Mouse (Mus musculus): ENCODE measurements around the gene Cnot10.
A peak's percentile ranks its signal among the peaks of the same experiment; 100 is the strongest.

The Cnot10 gene

DNA sequence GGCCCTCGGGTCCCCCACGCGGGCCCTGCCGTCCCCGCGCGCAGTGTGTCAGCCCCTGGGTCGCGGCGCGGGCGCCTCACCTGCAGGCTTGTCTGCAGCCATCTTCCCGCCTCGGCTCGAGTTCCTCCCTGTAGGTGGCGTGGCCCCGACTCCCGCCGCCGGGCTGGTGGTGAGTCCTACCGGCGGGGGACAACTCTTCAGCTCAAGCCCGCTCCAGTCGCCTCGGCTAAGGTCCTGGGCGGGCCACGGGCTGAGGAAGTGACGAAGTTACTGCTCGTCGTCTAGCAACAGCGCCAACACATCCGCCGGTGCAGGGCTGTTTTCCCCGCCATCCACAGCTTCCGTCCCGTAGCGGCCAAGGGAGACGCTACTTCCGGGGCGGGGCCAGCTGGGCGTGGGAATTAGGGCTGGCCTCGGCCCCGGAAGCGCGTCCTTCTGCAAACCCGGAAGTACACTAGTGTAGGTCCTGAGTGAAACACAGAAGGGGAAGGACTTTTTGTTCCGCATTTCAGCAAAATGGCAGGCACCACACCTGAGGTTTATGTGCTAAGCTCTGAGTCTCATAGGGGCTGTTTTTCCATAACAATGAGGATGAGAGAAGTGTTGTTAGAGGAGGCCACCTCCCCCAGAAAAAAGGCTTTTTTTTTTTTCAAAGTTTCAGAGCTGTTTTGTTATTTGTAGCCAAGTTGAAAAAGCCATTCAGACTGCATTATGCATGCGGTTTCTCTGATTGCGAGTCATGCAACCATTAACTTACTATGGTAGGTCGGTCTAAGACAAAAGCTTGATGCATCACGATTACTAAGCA, at the start of gene Cnot10:
Gene Cnot10 (minus strand): TSS at position 346 of the 808 bp plus-strand sequence.
- peak; percentile 94 to 95 for DNase-seq (ENCODE audit: low spot score in 2 of 2)

DNA sequence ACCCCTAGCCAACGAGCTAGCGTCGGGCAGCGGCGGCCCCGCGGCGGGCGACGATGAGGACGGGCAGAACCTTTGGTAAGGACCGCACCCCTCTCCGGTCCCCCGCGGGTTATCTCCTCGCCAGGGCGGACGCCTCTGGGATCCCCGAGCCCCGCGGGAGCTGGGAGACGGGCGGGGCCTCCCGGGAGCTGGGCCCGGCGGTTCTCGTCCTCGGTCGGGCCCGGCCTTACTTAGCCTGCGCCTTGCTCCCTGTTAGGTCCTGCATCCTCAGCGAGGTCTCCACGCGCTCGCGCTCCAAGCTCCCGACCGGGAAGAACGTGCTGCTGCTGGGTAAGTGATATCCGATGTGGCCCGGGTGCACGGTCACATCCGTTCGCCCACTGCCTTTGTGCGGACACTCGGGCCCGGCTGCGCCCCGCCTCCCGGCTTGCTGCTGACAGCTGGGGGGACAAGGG, 49.0 kb upstream of the Cnot10 start:
- DNase-seq (ENCODE audit: low spot score in 2 of 2), result peak in 1 of 2 experiments; percentile 26

DNA sequence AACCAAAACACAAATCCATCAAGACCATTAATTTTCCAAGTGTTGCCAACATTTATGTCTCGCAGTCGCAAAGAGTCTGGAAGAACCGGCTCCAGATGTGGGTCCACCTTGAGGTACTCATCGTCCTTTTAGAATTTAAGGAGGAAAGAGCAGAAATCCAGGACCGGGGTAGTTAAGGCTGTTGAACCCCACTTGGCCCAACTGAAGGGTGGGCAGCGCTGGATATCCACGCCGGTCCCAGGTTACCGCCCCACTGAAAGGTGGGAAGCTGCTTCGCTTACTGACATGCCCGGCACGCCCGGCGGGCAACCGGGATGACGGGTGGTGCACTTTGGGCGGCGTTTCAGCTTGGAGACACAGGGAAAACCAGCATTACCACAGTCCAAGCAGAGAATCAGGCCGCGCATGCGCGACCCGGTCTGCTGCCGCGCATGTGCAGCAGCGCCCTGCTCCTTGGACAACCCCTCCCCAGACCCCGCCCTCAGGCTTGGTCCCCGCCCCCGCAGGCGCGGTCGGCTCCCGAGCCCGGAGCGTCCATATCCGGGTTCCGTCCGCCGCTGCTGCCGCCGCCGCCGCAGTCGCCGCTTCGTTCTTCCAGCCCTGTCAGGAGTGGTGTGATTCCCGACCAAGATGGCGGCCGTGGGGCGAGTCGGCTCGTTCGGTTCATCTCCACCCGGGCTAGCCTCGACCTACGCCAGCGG, 48.4 kb upstream of the Cnot10 start, which contains the start of gene Dync1li1:
Gene Dync1li1 (plus strand): TSS at position 539 of the 701 bp plus-strand sequence.
- DNase-seq (ENCODE audit: low spot score in 2 of 2), result peak; percentile 95 to 97

DNA sequence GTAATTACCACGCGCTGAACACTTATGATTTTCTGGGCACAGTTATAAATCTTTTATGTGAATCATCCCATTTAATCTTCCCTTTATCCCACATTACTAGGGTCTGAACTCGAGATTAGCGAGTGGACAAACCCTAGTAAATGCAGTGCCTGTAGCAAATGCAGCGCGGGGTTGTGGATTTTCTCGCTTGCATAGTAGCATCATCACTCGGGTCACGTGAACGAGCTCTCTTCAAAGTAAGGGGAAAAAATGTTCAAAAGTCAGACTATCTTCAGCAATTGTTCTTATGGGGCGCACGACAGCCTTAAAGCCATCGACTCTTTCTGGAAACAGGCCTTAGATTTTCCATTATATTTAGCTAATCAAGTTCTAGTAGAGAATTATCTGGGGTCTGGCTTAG, 47.7 kb upstream of the Cnot10 start:
- DNase-seq (ENCODE audit: low spot score in 2 of 2), result no peak

DNA sequence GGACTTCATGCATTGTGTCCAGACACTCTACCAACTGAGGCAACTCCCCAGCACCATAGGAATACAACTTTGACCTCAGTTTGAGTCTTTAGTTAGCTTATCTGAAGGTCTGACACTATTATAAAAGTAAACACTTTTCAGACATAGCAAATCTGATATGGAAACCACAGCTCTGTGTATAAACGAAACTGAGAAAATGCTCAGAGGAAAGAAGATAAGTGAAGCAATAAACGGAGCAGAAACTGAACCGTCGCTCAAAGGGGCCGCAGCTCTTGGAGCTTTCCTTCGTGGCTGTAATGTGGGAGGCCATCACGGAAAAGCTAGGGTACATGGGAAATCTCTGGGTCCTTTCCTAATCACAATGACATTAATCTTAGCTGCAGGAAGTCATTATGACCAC, 46.3 kb upstream of the Cnot10 start:
- no peak for DNase-seq (ENCODE audit: low spot score in 2 of 2)

DNA sequence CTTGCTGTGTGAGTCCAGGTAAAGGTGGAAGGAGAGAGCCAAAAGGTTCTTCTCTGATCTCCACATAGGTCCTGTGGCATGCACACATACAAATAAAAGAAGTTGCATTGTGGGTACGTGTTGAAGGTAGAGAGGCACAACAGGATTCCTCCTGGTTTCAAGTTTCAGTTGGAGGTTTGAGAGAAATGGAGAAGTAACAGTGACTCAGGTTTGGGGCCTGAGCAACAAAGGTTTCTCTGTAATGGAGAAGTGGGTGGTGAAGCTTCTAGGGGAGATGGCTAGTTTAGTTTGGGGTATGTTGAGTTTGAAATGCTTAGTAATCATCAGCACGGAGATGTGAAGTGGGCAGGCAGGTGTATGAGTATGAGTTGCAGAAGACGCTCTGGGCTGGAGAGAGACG, 42.2 kb upstream of the Cnot10 start:
- DNase-seq (ENCODE audit: low spot score in 2 of 2), result no peak

DNA sequence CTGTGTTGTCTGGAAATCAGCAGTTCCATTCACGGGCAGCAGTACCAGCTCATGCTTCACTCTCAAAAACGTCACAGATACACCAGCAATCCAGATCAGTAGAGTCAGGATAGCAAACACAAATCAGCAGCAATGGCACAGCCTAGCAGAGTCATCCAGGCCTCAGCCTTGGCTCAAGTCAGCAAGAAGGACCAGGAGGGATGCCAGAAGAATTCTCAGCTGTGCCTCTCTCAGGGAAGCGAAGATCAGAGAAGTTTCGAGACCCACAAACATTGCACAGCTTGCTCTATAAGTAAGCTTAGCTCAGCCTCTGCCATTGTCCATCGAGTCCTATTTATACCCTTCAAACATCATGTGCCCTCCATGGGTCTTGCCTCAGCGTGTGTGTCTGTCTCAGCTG, 40.5 kb upstream of the Cnot10 start:
- DNase-seq (ENCODE audit: low spot score in 2 of 2), result no peak

DNA sequence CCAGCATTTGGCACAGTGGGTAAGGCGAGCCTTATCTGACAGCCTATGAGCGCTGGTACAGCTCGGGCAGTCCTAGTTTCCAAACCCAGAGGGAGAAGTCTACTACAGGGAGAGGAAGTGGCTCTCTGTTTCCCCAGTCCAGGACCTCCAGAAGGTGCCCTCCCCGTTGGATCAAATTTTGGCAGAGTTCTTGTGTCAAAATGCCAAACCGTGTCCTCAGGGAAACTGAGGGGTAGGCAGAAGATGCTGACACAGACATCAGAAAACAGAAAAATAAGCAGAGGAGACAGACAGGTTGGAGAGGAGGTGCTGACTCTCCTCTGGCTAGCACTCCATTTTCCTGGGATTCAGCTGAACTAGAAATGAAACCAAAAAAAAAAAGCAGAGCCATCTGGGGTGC, 40.0 kb upstream of the Cnot10 start:
- DNase-seq (ENCODE audit: low spot score in 2 of 2), result no peak

DNA sequence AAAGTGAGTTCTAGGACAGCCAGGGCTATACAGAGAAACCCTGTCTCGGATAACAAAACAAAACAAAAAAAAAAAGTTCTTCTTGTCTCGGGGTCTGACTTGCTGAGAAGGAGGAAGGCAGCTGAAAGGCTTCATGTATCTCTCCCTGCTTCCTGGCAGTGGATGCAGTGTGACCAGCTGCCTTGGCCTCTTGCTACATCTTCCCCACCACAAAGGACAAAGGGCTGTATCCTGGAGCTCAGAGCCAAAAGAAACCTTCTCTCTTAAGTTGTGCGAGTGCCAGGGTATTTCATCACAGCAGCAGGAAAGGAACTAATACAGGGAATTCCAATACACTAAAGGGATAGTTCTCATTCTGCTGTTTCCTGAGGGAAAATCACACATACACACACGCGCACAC, 38.6 kb upstream of the Cnot10 start:
- no peak for DNase-seq (ENCODE audit: low spot score in 2 of 2)

DNA sequence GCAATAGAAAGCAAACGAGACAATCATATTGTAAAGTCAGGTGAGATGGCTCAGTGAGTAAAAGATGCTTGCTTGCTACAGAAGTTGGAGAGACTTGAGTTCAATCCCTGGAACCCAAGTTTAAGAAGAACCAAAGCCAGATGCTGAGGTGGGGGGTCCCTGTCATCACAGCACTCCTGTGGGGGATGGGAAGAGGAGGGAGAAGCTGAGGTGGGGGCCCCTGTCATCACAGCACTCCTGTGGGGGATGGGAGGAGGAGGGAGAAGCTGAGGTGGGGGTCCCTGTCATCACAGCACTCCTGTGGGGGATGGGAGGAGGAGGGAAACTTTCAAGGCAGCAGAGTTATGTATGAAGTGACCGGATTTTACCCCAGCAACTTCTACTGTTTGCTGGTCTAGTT, 33.6 kb upstream of the Cnot10 start:
- DNase-seq (ENCODE audit: low spot score in 2 of 2), result no peak

DNA sequence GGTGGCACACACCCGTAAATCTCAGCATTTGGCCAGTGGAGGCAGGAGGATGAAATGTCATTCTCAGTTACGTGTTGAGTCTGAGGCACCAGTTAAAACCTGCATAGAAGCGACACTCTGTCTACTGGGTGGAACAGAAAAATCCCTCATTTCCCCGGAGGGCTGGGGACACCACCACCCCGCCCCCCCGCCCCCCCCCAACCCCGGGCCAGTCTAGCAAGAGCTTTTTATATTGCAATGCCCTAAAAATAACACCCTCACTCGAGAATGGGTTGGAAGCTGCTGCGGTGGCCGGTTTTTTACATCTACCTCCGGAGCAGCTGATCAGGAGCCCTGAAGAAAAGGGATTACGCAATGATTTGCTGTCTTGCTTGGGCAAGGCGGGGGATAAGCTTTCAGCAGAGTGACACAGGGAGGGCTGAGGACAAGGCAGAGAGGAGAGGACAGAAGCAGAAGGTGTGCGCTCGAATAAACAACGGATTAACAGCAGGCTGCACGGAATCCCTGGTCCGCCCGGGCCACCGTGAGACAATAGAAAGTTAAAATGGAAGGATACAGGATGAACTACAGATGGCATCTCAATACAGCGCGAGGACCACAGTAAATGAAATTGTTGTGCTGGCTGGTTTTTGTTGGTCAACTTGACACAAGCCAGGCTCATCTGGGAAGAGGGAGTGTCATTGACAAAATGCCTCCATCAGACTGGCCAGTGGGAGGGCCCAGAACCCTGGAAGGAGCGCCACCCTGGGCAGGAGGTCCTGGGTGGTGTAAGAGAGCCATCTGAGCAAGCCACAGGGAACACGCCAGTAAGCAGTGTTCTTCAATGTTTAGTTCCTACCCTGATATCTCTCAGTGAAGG, 32.9 kb upstream of the Cnot10 start:
- DNase-seq (ENCODE audit: low spot score in 2 of 2), result peak in 1 of 2 experiments; percentile 49

DNA sequence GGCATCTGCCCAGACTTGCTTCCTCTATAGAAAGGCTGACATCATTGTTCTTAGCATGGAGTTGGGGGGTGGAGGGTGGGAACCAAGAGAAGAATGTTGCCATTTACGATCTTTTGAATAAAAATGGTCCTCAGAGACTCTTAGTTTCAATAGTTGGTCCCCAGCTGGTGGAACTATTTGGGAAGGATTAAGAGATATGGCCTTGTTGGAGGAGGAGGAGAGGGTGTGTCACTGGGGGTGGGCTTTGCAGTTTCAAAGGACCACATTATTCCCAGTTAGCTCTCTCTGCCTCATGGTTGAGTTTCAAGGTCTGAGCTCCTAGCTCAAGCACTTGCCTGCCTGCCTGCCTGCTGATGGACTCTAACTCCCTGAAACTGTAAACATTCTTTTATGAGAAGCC, 32.0 kb upstream of the Cnot10 start:
- DNase-seq (ENCODE audit: low spot score in 2 of 2), result no peak

DNA sequence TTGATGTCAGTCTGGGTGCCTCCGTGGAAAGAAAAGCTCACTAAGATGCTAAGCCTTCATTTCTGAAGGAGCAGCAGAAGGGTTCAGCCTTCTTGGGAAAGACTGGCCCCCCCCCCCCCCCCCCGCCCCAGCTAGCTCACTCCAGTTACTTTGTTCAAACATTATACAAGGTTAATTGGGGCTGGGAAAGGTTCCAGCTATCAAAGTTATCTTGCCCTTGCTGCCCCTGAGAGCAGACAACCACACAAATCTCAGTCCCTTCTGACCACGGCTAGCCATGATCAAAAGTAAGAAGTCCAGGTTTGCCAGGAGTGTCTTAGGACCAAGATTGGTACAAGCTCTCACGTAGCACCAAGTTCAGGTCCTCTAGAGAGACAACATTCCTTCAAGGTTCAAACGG, 29.0 kb upstream of the Cnot10 start:
- no peak for DNase-seq (ENCODE audit: low spot score in 2 of 2)

DNA sequence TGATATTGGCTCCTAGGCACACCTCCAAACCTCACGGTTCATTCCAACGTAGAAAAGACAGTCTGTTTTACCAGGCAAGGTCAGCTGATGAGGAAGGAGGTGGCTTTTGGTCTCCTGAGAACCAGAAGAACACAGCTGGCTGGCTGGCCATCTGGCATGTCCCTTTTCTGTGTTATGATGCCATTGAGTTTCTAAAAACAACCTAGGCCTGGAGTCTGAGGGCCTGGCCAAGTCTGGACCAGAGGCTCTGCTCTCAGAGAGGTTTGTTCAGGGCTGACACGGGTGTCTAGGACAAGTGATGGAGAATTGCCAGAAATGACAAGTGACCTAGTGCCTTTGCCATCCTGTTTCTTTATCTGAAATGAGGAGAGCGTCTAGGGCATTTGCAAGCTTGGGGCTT, 28.1 kb upstream of the Cnot10 start:
- DNase-seq (ENCODE audit: low spot score in 2 of 2), result no peak

DNA sequence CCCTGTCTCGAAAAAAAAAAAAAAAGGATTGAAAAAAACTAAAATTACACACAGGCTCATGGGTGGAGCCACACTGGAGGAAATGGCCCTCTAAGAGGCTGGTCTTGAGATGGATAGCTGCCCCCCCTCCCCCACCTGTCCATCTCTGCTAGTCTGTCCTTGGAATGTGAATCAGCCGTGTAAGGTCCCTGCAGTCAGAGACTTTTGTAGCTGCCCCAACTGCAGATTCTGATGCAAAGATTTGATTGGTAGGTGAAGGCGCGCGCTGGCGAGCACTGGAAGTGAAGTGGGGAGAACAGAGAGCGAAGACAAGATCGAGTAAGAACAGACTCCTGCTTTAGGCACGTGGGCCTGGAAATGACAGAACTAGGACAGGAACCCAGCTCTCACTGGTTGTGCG, 26.9 kb upstream of the Cnot10 start:
- no peak for DNase-seq (ENCODE audit: low spot score in 2 of 2)

DNA sequence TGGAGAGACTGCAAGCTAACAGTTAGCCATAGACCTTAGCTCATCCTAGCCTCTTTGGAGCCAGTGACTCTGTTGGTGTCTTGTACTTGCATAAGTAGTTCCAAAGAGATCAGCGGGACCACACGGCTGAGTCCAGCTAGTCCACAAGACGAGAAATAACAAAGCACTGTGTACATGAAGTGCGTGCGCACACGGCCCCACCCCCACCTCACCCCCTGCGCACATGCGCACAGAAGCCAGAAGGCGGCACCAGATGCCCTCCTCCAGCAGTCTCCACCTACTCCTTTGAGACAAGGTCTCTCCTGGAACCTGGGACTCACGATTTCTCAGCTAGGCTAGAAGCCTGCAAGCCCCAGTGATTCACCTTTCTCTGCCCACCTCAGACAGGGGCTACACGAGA, 23.8 kb upstream of the Cnot10 start:
- no peak for DNase-seq (ENCODE audit: low spot score in 2 of 2)

DNA sequence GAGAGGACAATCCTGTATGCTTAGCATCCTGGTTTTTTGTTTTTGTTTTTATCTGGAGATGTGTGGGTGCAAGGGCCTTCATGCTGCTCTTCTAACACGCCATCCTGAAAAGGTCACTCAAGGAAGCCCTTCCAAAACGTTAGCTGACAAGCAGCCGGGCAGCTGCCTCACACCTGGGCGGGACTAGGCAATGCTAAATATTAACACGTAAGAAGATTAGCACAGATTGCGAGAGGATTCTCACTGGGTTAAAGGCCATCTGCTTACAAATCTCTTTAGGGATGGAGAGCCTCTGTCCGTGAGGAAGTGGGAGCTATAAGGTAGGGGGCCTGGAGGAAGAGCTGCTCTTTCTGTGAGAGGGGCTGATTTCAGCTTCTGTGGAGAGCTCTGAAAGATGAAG, 22.0 kb upstream of the Cnot10 start:
- DNase-seq (ENCODE audit: low spot score in 2 of 2), result no peak

DNA sequence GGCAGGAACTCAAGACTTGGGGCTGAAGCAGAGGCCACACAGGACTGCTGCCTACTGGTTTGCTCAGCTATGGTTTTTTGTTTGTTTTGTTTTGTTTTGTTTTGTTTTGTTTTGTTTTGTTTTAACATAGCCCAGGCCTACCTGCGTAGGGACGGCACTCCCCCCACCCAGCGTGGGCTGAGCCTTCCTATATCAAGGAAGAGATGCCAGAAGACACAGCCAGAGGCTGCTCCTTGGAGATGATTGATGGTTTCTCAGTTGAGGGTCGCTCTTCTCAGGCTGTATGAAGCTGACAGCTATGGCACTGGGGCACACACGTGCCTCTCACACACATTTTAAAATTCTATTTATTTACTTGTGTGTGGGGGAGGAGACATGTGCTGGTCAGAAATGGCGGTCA, 21.0 kb upstream of the Cnot10 start:
- DNase-seq (ENCODE audit: low spot score in 2 of 2), result no peak

DNA sequence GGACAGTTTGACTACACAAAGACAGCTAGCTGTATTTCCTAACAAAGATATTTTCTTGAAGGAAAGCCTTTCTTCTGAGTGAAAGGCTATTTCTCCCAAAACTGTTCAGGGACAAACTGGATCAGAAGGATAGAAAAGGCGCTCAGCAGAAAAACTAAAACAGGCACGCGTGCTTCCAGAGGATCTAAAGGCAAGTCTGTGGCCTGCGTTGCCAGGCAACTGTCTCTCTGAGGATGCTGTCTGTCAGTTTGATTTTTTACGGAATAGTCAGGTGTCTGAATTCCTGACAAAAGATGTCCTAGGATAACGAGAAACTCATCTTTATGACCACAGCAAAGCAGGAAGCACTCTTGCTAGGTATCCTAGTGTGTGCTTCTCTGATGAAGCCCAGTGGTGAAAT, 20.5 kb upstream of the Cnot10 start:
- DNase-seq (ENCODE audit: low spot score in 2 of 2), result no peak

DNA sequence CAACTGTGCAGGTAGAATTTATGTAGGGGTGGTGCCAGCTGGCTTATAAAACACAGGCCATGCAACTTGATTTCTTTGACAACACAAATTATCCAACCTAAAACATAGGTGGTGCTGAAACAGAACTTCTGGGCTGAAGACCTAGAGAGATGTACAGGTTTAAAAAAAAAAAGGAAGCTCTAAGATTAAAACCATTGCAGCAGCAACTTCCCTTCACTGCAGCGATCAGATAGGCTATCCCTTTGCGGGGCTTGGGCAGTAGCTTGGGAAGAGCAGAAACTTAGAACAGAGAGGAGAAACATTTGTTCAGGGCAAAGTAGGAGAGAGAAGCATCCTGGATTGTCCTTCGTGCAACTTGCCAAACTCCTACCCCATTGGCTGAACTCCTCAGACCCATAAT, 16.7 kb upstream of the Cnot10 start:
- DNase-seq (ENCODE audit: low spot score in 2 of 2), result no peak

DNA sequence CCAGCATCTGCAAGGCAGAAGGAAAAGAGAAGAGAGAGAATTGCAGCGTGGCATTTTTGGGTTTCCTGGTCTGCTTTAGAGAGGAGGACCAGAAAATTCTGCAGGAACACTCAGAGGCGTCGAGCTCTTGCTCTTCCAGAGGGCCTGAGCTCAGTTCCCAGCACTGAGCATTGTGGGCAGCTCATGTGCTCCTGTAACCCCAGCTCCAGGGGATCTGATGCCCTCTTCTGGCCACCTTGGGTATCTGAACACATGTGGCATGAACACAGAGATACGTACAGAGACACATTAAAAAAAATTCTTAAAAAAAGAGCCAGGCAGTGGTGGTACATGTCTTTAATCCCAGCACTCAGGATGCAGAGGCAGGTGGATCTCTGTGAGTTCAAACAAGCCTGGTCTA, 15.4 kb upstream of the Cnot10 start:
- DNase-seq (ENCODE audit: low spot score in 2 of 2), result no peak

DNA sequence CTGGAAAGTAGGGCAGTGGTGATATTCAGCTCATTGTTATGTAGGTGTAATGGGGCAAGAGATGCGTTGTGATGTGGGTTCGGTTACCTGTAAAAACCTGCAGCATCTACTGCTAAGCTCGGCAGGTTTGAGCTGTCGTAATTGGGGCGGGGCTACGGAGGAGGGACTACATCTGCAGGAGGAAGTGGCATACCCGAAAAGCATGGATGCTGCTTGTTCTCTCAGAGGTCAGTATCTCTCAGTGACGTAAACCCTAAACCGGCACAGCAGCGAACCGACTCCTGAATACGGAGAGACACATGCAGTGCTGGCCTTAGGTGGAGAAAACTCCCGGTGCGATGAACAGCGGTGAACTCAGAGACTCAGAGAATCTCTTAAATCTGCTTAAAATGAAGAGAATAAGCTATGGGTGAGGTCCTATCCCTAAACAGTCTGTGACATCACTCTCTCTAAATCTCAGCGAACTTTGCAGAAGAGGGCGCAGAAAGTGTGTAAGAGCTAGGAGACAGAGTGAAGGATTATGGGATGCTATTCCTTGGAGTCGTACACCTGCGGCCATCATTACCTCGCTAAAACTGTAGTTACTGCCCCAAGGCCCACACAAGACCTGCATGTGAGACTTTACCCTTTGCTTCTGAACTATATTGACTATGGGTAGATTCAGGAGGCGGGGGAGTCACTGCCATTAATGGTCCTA, 11.1 kb upstream of the Cnot10 start:
- DNase-seq (ENCODE audit: low spot score in 2 of 2), result no peak
